In genomic region chr11:45854381-45854780, GRCm38 (mm10) we compare ENCODE assay signal across 1 mouse cellular context.
TF ChIP-seq lines count a peak whose summit lies in the region.

No protein-coding gene starts in this region.

TF ChIP-seq in MEL, 35 proteins besides CTCF, POLR2A, EP300 and RAD21 (continued from another document):
- TF ChIP-seq NRF1 (IDR thresholded peaks at IDR 0.05; ENCODE audit: insufficient read depth, low read depth, low read length, poor library complexity, severe bottlenecking) (no peak), MAZ (IDR thresholded peaks at IDR 0.05; ENCODE audit: low read depth, low read length) (no peak), SIN3A (IDR thresholded peaks at IDR 0.05; ENCODE audit: low read length) (no peak), MYC (IDR thresholded peaks at IDR 0.05; ENCODE audit: low read depth, low read length) (no peak)
TF ChIP-seq in MEL: peak in this region for 3.
